Mouse (Mus musculus) adipocyte (in vitro differentiated cells): ENCODE results near the gene Cds2.
A peak's percentile ranks its signal among the peaks of the same experiment; 100 is the strongest.
"Not testable (repeated sequence)": the region's sequence is repeated elsewhere in the genome, so short reads cannot be mapped to it uniquely, and the experiment has no call there.

ENCODE experiments used
- DNase-seq: peaks from one replicate; pipeline ENCODE4 v3.0.0-alpha.2; 2016; ENCODE audit warnings: low spot score

Gene Cds2

GRCm38 (mm10) chr2:132266086-132266485 is 3.1 kb downstream of the Cds2 start:
- peak; percentile 65 for DNase-seq

GRCm38 (mm10) chr2:132269217-132269616 is 6.3 kb downstream of the Cds2 start:
- DNase-seq = peak; percentile 48

GRCm38 (mm10) chr2:132270331-132270951 is 7.5 kb downstream of the Cds2 start:
- peak; percentile 55 for DNase-seq

- DNase-seq = no peak
Measured at GRCm38 (mm10) chr2:132272694-132273389, 9.9 kb downstream of the Cds2 start.

GRCm38 (mm10) chr2:132275527-132275926 is 12.6 kb downstream of the Cds2 start:
- DNase-seq = no peak

GRCm38 (mm10) chr2:132276249-132276648 is 13.3 kb downstream of the Cds2 start:
- DNase-seq = no peak

GRCm38 (mm10) chr2:132278273-132278853 is 15.4 kb downstream of the Cds2 start:
- no peak for DNase-seq

GRCm38 (mm10) chr2:132279336-132279882 is 16.5 kb downstream of the Cds2 start:
- DNase-seq = no peak

GRCm38 (mm10) chr2:132279978-132280377 is 17.0 kb downstream of the Cds2 start:
- no peak for DNase-seq

GRCm38 (mm10) chr2:132280518-132281120 is 17.7 kb downstream of the Cds2 start:
- no peak for DNase-seq

- peak; percentile 51 for DNase-seq
Measured at GRCm38 (mm10) chr2:132281560-132282452, 18.9 kb downstream of the Cds2 start.

- DNase-seq = no peak
Measured at GRCm38 (mm10) chr2:132282453-132283174, 19.7 kb downstream of the Cds2 start.

GRCm38 (mm10) chr2:132283236-132284070 is 20.5 kb downstream of the Cds2 start:
- no peak for DNase-seq

- DNase-seq = no peak
Measured at GRCm38 (mm10) chr2:132284492-132285139, 21.7 kb downstream of the Cds2 start.

- DNase-seq = not testable (repeated sequence)
Measured at GRCm38 (mm10) chr2:132285722-132286121, 22.8 kb downstream of the Cds2 start.

GRCm38 (mm10) chr2:132286376-132287076 is 23.6 kb downstream of the Cds2 start:
- DNase-seq = peak; percentile 61

- DNase-seq = not testable (repeated sequence)
Measured at GRCm38 (mm10) chr2:132289213-132289612, 26.3 kb downstream of the Cds2 start.

GRCm38 (mm10) chr2:132290808-132291207 is 27.9 kb downstream of the Cds2 start:
- DNase-seq = no peak

GRCm38 (mm10) chr2:132291265-132291664 is 28.3 kb downstream of the Cds2 start:
- no peak for DNase-seq
